Mouse (Mus musculus): ENCODE data around the gene Cela1. TPM values are rescaled to one million over a fixed set of nuclear protein-coding genes. Genes with fewer than 3 reads are reported as not detected.

Cela1 gene
- polyA plus RNA-seq, 1 experiment from 2014 or later: 1.1 TPM

DNA sequence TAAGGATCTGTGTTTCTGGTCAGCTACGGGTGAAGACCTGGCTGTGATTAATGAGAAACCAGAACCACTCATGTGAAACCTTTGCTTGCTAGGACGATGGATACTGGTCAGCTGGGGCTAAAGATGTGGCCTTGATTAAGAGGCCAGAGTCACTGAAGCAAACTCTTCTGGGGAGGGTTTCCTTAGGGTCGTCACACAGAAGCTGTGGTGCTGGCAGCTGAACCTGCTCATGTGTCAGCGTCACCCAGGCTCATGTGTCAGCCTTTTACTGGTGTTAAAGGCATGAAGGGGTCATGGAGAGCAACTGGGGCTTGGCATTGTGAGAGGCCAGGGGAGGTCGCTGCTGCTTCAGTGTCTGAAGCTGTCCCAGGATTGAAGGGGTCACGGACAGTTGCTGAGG lies 23.1 kb upstream of the Cela1 start:
- Histone ChIP-seq H3K4me1 (replicated peaks; ENCODE audit: control insufficient read depth, insufficient read depth, low read length) (no peaks in the 10 kb centered on the region), H3K9me3 (ENCODE audit: control insufficient read depth, low read length) (no peaks in the 10 kb centered on the region), H3K9ac (replicated peaks; ENCODE audit: low read depth, low read length) (no peak overlapping the region), H3K27ac (ENCODE audit: low read length) (no peak overlapping the region), H3K4me2 (ENCODE audit: low read length) (no peak overlapping the region), H3K27me3 (replicated peaks; ENCODE audit: control insufficient read depth, insufficient read depth, low read length) (no peaks in the 10 kb centered on the region), H3K4me3 (replicated peaks; ENCODE audit: low read length) (no peak overlapping the region), H3K36me3 (ENCODE audit: control insufficient read depth, insufficient read depth) (no peaks in the 10 kb centered on the region)
- ATAC-seq: no peak
- WGBS: 80% methylated on average over 6 of the region's 6 CpGs

DNA sequence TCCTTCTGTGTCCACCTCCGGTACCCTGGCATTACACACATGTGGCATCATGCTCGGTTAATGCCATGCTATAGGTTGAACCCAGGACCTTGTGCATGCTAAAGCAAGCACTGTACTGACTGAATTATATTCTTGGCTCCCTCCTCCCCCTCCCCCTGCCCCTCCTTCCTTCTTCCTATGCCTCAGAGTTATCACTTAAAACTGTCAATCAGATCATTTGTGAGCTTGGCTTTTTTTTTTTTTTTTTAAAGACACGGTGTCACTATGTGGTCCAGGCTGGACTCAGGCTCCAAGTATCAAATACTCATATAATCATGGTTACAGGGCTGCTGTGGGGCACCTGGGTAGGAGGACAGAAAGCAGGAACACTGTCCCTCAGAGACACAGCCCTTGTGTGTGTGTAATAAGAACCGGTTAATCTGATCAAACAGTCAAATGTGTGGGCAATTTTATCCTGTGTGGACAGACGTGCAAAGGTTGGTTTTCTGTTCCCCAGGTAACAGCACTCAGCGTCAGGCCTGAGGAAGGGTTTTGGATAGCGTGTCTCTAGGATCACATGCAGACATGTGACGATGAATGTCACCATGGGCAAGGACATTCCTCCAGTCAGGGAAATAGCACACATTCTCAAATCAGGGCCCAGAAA lies 20.8 kb upstream of the Cela1 start:
- no peak overlapping the region for H3K27ac ChIP-seq (ENCODE audit: low read length)
- H3K9ac ChIP-seq (replicated peaks; ENCODE audit: low read depth, low read length): no peak overlapping the region
- 88% methylated on average over 8 of the region's 8 CpGs for WGBS
- no peak overlapping the region for H3K4me2 ChIP-seq (ENCODE audit: low read length)
- H3K4me1 ChIP-seq (replicated peaks; ENCODE audit: control insufficient read depth, insufficient read depth, low read length): no peaks in the 10 kb centered on the region
- H3K4me3 ChIP-seq (replicated peaks; ENCODE audit: low read length): no peak overlapping the region
- ATAC-seq: no peak
- H3K27me3 ChIP-seq (replicated peaks; ENCODE audit: control insufficient read depth, insufficient read depth, low read length): 0 out of 2 replicates have a peak, but pooled peaks cover 3% of the 10 kb centered on the region
- H3K9me3 ChIP-seq (ENCODE audit: control insufficient read depth, low read length): no peaks in the 10 kb centered on the region
- no peaks in the 10 kb centered on the region for H3K36me3 ChIP-seq (ENCODE audit: control insufficient read depth, insufficient read depth)

DNA sequence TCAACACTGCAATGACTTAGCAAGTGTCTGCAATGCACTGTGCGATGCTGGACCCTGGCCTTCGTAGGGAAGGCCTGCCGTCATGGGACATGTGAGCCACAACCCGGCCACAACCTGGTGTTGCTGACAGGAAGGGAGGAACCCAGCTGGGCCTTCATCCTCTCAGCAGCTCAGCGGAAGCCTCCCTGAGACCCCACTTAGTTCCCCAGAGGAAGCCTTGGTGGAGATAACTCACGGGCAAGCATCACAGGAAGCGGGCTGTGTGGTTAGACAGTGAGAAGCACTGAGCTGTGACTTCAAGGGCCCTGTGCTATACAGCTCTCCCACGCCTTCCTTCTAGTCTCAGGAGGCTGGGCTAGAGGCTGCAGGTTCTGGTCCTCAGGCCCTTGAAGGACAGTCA lies 18.5 kb upstream of the Cela1 start:
- Histone ChIP-seq H3K4me2 (ENCODE audit: low read length) (no peak overlapping the region), H3K36me3 (ENCODE audit: control insufficient read depth, insufficient read depth) (no peaks in the 10 kb centered on the region), H3K4me1 (replicated peaks; ENCODE audit: control insufficient read depth, insufficient read depth, low read length) (no peaks in the 10 kb centered on the region), H3K4me3 (replicated peaks; ENCODE audit: low read length) (no peak overlapping the region), H3K27me3 (replicated peaks; ENCODE audit: control insufficient read depth, insufficient read depth, low read length) (0 out of 2 replicates have a peak, but pooled peaks cover 3% of the 10 kb centered on the region), H3K9ac (replicated peaks; ENCODE audit: low read depth, low read length) (no peak overlapping the region), H3K27ac (ENCODE audit: low read length) (no peak overlapping the region), H3K9me3 (ENCODE audit: control insufficient read depth, low read length) (no peaks in the 10 kb centered on the region)
- 77% methylated on average over 8 of the region's 8 CpGs for WGBS
- no peak for ATAC-seq

DNA sequence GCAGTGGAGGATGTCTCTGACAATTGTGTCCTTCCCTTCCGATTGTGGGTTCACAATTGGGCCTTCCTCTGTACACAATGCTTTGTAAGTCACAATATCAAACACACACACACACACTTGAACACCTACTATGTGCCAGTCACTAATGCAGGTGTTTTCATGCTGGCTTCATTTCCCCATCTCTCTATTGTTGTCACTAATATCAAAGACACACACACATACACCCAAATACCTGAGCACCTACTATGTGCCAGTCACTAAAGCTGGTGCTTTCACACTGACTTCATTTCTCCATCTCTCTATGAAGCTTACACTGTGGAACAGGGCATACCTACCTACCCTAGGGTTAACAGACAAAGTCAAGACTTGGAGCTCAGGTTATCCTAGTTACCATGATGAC lies 17.7 kb upstream of the Cela1 start:
- no peak for ATAC-seq
- Histone ChIP-seq H3K36me3 (ENCODE audit: control insufficient read depth, insufficient read depth) (no peaks in the 10 kb centered on the region), H3K4me2 (ENCODE audit: low read length) (no peak overlapping the region), H3K4me1 (replicated peaks; ENCODE audit: control insufficient read depth, insufficient read depth, low read length) (no peaks in the 10 kb centered on the region), H3K9ac (replicated peaks; ENCODE audit: low read depth, low read length) (no peak overlapping the region), H3K27ac (ENCODE audit: low read length) (no peak overlapping the region), H3K4me3 (replicated peaks; ENCODE audit: low read length) (no peak overlapping the region), H3K9me3 (ENCODE audit: control insufficient read depth, low read length) (no peaks in the 10 kb centered on the region), H3K27me3 (replicated peaks; ENCODE audit: control insufficient read depth, insufficient read depth, low read length) (0 out of 2 replicates have a peak, but pooled peaks cover 3% of the 10 kb centered on the region)
- 92% methylated on average over 1 of the region's 1 CpGs for WGBS

DNA sequence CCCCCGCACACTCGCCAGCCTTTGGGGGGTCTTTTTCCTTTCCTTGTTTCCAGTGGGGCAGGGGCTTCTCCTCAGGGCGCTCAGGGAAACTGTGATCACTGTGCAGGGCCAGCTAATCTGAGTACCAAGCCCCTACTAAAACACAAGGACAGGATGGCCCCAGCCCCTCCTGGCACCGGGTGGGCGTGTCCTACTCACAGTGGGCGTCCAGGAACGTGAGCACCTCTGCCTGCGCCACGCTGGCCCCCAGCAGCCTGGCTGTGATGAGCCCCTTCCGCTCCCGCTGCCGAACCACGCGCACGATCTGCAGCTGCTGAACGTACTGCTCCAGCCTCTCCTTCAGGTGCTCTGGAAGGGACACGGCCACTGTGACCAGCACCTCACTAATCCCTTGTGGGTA lies 16.2 kb upstream of the Cela1 start:
- H3K4me2 ChIP-seq (ENCODE audit: low read length): no peak overlapping the region
- no peak overlapping the region for H3K9ac ChIP-seq (replicated peaks; ENCODE audit: low read depth, low read length)
- 6% methylated on average over 17 of the region's 17 CpGs for WGBS
- H3K4me1 ChIP-seq (replicated peaks; ENCODE audit: control insufficient read depth, insufficient read depth, low read length): no peaks in the 10 kb centered on the region
- no peak for ATAC-seq
- H3K9me3 ChIP-seq (ENCODE audit: control insufficient read depth, low read length): no peaks in the 10 kb centered on the region
- H3K36me3 ChIP-seq (ENCODE audit: control insufficient read depth, insufficient read depth): no peaks in the 10 kb centered on the region
- 0 out of 2 replicates have a peak, but pooled peaks cover 3% of the 10 kb centered on the region for H3K27me3 ChIP-seq (replicated peaks; ENCODE audit: control insufficient read depth, insufficient read depth, low read length)
- no peak overlapping the region for H3K4me3 ChIP-seq (replicated peaks; ENCODE audit: low read length)
- no peak overlapping the region for H3K27ac ChIP-seq (ENCODE audit: low read length)

DNA sequence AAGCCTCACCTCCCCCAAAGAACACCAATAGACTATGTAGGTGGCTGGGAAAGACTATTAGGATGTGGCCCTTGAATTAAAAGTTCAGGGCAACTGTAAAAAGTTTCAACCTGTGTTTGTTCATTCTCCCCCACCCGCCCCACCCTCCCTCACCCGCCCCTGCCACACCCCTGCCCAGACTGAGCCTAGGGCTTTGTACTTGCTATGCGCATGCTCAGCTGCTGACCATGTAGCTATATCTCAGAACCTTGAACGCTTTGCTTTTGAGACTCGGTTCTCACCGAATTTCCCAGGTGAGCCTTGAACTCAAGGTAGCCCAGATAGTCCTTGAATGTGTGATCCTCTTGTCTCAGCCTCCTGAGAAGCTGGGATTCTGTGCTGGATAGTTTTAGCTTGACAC lies 14.1 kb upstream of the Cela1 start:
- Histone ChIP-seq H3K27ac (ENCODE audit: low read length) (no peak overlapping the region), H3K27me3 (replicated peaks; ENCODE audit: control insufficient read depth, insufficient read depth, low read length) (0 out of 2 replicates have a peak, but pooled peaks cover 3% of the 10 kb centered on the region), H3K9me3 (ENCODE audit: control insufficient read depth, low read length) (no peaks in the 10 kb centered on the region), H3K36me3 (ENCODE audit: control insufficient read depth, insufficient read depth) (no peaks in the 10 kb centered on the region), H3K4me2 (ENCODE audit: low read length) (no peak overlapping the region), H3K4me3 (replicated peaks; ENCODE audit: low read length) (no peak overlapping the region), H3K4me1 (replicated peaks; ENCODE audit: control insufficient read depth, insufficient read depth, low read length) (no peaks in the 10 kb centered on the region), H3K9ac (replicated peaks; ENCODE audit: low read depth, low read length) (no peak overlapping the region)
- ATAC-seq: no peak
- WGBS: 80% methylated on average over 6 of the region's 6 CpGs

DNA sequence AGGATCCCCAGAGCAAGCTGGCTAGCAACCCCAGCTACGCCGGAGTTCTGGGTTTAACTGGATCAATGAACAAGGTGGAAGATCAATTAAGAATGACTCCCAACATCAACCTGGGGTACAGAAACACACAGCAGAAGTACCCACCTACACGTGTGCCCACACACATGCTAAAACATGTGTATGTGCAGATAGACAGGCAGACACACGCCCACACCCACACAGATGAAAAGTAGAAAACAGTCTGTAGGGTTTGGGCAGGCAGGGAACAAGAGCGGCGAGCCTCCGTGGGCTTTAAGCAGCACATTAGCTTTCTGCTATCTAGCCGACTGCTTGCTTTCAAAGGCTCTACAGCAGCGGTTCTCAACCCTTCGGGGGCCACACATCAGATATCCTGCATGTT lies 13.4 kb upstream of the Cela1 start:
- ATAC-seq: no peak
- WGBS: 69% methylated on average over 10 of the region's 10 CpGs
- H3K36me3 ChIP-seq (ENCODE audit: control insufficient read depth, insufficient read depth): no peaks in the 10 kb centered on the region

DNA sequence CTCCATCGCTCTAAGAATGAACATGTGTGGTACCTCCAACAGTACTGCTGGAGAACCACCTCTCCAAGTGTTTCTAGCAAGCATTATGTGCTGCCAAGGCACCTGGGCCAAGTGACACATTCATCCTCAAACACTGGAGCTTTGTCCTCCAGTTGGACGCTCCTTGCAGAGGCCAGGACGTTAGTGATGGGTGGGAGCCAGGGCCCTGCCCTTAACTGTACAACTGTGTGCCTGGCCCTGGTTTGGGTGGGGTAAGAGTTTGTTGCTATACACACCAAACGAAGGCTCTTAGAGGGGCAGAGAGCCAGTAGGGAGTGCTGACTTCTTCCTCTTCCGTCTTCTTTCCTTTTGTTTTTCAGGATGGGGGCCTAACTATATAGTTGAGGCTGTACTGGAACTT lies 12.7 kb upstream of the Cela1 start:
- Histone ChIP-seq H3K4me2 (ENCODE audit: low read length) (no peak overlapping the region), H3K4me1 (replicated peaks; ENCODE audit: control insufficient read depth, insufficient read depth, low read length) (no peaks in the 10 kb centered on the region), H3K4me3 (replicated peaks; ENCODE audit: low read length) (no peak overlapping the region), H3K9me3 (ENCODE audit: control insufficient read depth, low read length) (no peaks in the 10 kb centered on the region), H3K36me3 (ENCODE audit: control insufficient read depth, insufficient read depth) (no peaks in the 10 kb centered on the region), H3K27ac (ENCODE audit: low read length) (no peak overlapping the region), H3K9ac (replicated peaks; ENCODE audit: low read depth, low read length) (no peak overlapping the region), H3K27me3 (replicated peaks; ENCODE audit: control insufficient read depth, insufficient read depth, low read length) (0 out of 2 replicates have a peak, but pooled peaks cover 3% of the 10 kb centered on the region)
- WGBS: 73% methylated on average over 5 of the region's 5 CpGs
- no peak for ATAC-seq

More for the DNA sequence above, 13.4 kb upstream of the Cela1 start:
- H3K4me3 ChIP-seq (replicated peaks; ENCODE audit: low read length): no peak overlapping the region
- no peaks in the 10 kb centered on the region for H3K9me3 ChIP-seq (ENCODE audit: control insufficient read depth, low read length)
- H3K9ac ChIP-seq (replicated peaks; ENCODE audit: low read depth, low read length): no peak overlapping the region
- no peak overlapping the region for H3K27ac ChIP-seq (ENCODE audit: low read length)
- H3K4me2 ChIP-seq (ENCODE audit: low read length): no peak overlapping the region
- H3K4me1 ChIP-seq (replicated peaks; ENCODE audit: control insufficient read depth, insufficient read depth, low read length): no peaks in the 10 kb centered on the region
- H3K27me3 ChIP-seq (replicated peaks; ENCODE audit: control insufficient read depth, insufficient read depth, low read length): 0 out of 2 replicates have a peak, but pooled peaks cover 3% of the 10 kb centered on the region

DNA sequence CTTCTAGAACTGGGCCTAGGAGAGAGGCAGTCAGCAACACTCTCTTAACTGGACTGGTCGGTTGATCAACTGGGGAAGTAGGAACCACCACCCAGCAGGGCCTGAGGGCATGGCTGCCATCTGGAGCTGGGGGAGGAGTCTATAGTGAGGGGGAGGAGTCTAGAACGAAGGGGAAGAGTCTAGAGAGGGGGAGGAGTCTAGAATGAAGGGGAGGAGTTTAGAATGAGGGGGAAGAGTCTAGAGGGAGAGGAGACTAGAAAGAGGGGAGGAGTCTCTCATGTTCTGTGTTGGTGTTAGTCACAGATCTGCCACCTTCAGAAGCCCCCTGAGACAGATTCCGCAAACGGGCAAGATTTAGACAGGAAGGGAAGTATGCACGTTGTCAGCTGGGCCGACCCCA lies 11.7 kb upstream of the Cela1 start:
- Histone ChIP-seq H3K27ac (ENCODE audit: low read length) (no peak overlapping the region), H3K4me2 (ENCODE audit: low read length) (no peak overlapping the region), H3K36me3 (ENCODE audit: control insufficient read depth, insufficient read depth) (no peaks in the 10 kb centered on the region), H3K4me1 (replicated peaks; ENCODE audit: control insufficient read depth, insufficient read depth, low read length) (no peaks in the 10 kb centered on the region), H3K4me3 (replicated peaks; ENCODE audit: low read length) (no peak overlapping the region), H3K9ac (replicated peaks; ENCODE audit: low read depth, low read length) (no peak overlapping the region), H3K9me3 (ENCODE audit: control insufficient read depth, low read length) (no peaks in the 10 kb centered on the region), H3K27me3 (replicated peaks; ENCODE audit: control insufficient read depth, insufficient read depth, low read length) (0 out of 2 replicates have a peak, but pooled peaks cover 2% of the 10 kb centered on the region)
- no peak for ATAC-seq
- 70% methylated on average over 6 of the region's 6 CpGs for WGBS

DNA sequence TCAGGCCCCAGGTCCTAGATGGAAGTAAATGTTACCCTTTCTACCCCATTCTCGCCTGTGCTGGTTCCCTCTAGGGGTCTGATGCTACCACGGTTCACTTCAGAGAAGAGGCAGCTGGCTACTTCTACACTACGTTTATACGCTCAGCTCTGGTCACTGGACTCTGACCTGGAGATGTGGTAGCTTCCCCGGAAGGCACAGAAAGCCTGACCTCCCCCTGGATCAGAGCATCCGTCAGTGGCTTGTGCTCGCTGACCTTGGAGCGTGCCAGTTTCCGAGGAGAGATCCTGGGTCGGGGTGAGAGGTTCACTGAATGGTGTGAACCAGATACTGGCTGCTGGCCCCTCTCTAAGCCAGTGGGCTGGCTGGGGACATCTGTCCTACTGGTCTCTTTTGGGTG lies 10.4 kb upstream of the Cela1 start:
- 82% methylated on average over 10 of the region's 10 CpGs for WGBS
- Histone ChIP-seq H3K27me3 (replicated peaks; ENCODE audit: control insufficient read depth, insufficient read depth, low read length) (no peaks in the 10 kb centered on the region), H3K9ac (replicated peaks; ENCODE audit: low read depth, low read length) (no peak overlapping the region), H3K4me3 (replicated peaks; ENCODE audit: low read length) (no peak overlapping the region), H3K36me3 (ENCODE audit: control insufficient read depth, insufficient read depth) (no peaks in the 10 kb centered on the region), H3K27ac (ENCODE audit: low read length) (no peak overlapping the region), H3K9me3 (ENCODE audit: control insufficient read depth, low read length) (no peaks in the 10 kb centered on the region), H3K4me2 (ENCODE audit: low read length) (no peak overlapping the region), H3K4me1 (replicated peaks; ENCODE audit: control insufficient read depth, insufficient read depth, low read length) (no peaks in the 10 kb centered on the region)
- ATAC-seq: no peak
